Mouse (Mus musculus) retina, embryonic 14.5 days (tissue): Measurements from ENCODE around the gene Sept8.
"Not testable (repeated sequence)": the region's sequence is repeated elsewhere in the genome, so short reads cannot be mapped to it uniquely, and the experiment has no call there.

Source experiments
- DNase-seq: peaks from one replicate; pipeline ENCODE4 v3.0.0-alpha.2; 2015; ENCODE audit warnings: low spot score

The Sept8 gene

GRCm38 (mm10) chr11:53525461-53525860 lies 6.4 kb downstream of the Sept8 start:
- DNase-seq: peak; percentile 21

GRCm38 (mm10) chr11:53528397-53529252 lies 9.6 kb downstream of the Sept8 start:
- no peak for DNase-seq

- no peak for DNase-seq
These were observed 10.1 kb downstream of the Sept8 start for GRCm38 (mm10) chr11:53529253-53529557.

- DNase-seq: no peak
These were observed 10.9 kb downstream of the Sept8 start for GRCm38 (mm10) chr11:53530001-53530400.

- no peak for DNase-seq
These were observed 12.6 kb downstream of the Sept8 start for GRCm38 (mm10) chr11:53531578-53532230.

GRCm38 (mm10) chr11:53532231-53532620 lies 13.2 kb downstream of the Sept8 start:
- DNase-seq: no peak

- DNase-seq: peak; percentile 69
These were observed 20.0 kb downstream of the Sept8 start for GRCm38 (mm10) chr11:53539002-53539491.

- no peak for DNase-seq
These were observed 21.3 kb downstream of the Sept8 start for GRCm38 (mm10) chr11:53540394-53540793.

GRCm38 (mm10) chr11:53541222-53541621 lies 22.2 kb downstream of the Sept8 start:
- no peak for DNase-seq

- DNase-seq: no peak
These were observed 24.0 kb downstream of the Sept8 start for GRCm38 (mm10) chr11:53543021-53543420.

- DNase-seq: no peak
These were observed 27.2 kb downstream of the Sept8 start for GRCm38 (mm10) chr11:53546271-53546670.

GRCm38 (mm10) chr11:53547566-53547965 lies 28.5 kb downstream of the Sept8 start:
- no peak for DNase-seq

- no peak for DNase-seq
These were observed 29.1 kb downstream of the Sept8 start for GRCm38 (mm10) chr11:53548036-53548605.

GRCm38 (mm10) chr11:53550714-53551113 lies 31.7 kb downstream of the Sept8 start:
- DNase-seq: no peak

GRCm38 (mm10) chr11:53551754-53552153 lies 32.7 kb downstream of the Sept8 start:
- DNase-seq: peak; percentile 27

- not testable (repeated sequence) for DNase-seq
These were observed 37.5 kb downstream of the Sept8 start for GRCm38 (mm10) chr11:53556529-53556928.

- not testable (repeated sequence) for DNase-seq
These were observed 38.9 kb downstream of the Sept8 start for GRCm38 (mm10) chr11:53557992-53558391.

GRCm38 (mm10) chr11:53559980-53560379 lies 40.9 kb downstream of the Sept8 start:
- not testable (repeated sequence) for DNase-seq

- no peak for DNase-seq
These were observed 42.9 kb downstream of the Sept8 start for GRCm38 (mm10) chr11:53561986-53562385.

- no peak for DNase-seq
These were observed 47.6 kb downstream of the Sept8 start for GRCm38 (mm10) chr11:53566646-53567045.

GRCm38 (mm10) chr11:53567224-53568014 lies 48.4 kb downstream of the Sept8 start, which contains the start of gene Kif3a:
Gene Kif3a, plus strand, starts transcription at chr11:53567379.
- peak; percentile 99 for DNase-seq

- no peak for DNase-seq
These were observed 61.5 kb downstream of the Sept8 start for GRCm38 (mm10) chr11:53580562-53580961.
